Mouse (Mus musculus): ENCODE results near the gene Cldn9. TPM values are rescaled to one million over a fixed set of nuclear protein-coding genes. Genes with fewer than 3 reads are reported as not detected.

The Cldn9 gene
- polyA plus RNA-seq (2015; fragmentation: Nextera tagmentation; extraction: Ambion mirVana), result 1.0 and 3.0 TPM in 2 replicates

DNA sequence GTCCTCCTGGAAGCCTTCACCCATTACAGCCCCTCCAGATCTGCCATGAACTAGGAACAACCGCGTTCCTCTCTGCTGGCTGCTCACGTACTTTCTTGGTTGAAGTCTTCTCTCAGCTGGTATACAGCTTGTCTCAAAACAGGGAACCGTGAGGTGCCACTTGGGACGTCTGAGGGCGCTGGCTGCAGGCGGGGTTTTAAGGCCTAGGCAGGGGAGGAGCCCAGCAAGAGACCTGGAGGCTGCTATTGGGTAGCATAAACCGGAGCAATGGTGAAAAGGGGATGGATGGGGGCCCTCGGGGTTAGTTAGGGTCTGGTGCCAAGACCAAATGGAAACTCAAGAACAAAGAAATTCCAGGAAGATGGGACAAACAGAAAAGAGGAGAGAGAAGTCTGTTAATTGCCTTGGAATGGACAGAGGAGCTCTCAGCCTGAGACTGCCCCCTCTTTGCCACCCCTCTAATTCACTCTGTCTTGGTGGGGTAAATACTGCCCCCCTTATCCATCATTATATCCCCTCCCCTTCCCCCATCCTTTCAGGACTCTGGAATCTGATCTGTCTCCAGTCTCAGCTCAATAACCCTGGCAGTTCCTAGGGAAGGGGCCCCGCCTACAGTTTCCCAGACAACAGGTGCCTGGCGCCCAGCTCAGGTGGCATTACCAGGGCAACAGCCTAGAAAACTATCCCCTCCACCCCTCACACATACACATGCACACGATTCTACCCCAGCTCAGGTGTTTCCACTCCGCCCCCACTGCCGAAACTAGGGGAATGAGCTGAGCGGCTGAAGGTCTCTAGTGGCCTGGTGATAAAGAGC, at the start of gene Cldn9:
TSS of gene Cldn9 (minus strand) at position 171 of the 817 bp plus-strand sequence.

DNA sequence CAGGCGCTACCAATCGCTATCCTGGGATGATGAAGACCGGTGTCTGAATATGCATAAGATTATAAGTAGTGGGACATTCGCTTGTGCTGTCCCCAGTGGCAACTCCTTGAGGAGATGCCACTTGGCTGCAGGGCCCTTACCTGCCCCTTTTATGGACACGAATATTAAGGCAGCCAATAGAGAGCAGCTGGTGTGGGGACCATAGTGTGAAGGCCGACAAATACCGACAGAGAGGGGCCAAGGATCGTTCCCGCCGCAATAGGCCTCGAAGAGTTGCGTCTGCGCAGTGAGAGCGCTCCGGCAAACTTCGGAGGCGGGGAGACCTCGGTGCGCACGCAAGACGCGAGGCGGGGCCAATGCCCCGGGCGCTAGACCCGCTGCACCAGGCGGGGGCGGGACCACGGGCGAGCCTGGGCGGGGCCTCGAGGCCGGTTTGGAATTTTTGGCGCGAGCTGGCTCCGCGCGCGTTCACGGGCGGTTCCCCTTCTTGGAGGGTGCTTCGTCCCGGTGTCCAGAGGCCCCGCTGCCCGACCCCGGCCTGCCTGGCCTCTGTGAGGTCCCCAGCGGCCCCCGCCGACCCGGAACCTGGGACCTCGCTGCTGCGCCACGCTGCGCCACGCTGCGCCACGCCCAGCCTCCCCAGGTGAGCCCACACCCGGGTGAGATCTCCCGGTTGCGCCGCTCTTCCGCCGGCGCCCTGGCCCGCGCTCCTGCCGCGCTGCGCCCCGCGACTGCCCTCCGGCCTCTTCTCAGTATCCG, 42.4 kb upstream of the Cldn9 start, which contains the start of gene Pkmyt1:
TSS of gene Pkmyt1 (plus strand) at position 338 of the 759 bp plus-strand sequence.

DNA sequence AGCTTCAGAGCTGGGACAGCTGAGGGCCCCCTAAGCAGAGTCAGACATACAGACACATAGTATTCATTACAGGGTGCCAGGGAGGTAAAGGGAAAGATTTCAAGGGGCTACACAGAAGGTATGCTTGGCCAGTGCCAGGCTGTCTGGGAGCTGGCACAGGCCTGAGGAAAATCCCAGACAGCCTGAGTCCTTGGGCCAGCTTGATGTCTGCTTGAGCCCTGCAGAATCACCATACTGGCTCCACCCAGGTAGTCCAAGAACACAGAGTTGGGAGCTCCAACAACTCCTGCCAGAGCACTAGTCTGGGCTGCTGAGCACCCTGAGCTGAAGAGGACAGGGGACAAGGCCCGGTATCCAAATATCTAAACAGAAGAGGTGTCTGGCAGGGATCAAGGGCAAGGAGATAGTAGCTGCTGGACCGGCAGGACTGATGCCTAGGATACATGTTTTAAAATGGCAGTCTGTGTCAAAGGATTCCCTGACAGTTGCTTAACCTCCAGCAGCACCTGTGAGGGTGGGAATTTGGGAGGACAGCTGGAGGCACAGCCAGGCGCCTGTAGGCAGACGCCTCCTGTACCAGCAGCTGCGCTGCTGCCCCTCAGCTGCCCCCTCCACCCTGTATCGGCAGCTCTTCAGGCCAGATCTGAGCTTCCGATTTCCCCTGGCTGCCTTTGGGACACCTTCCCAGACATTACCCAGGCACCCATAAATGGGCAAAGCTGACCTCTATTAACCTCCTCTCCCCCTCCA, 38.7 kb upstream of the Cldn9 start, which contains the start of gene 1520401A03Rik:
TSS of gene 1520401A03Rik (minus strand) at position 408 of the 750 bp plus-strand sequence.

DNA sequence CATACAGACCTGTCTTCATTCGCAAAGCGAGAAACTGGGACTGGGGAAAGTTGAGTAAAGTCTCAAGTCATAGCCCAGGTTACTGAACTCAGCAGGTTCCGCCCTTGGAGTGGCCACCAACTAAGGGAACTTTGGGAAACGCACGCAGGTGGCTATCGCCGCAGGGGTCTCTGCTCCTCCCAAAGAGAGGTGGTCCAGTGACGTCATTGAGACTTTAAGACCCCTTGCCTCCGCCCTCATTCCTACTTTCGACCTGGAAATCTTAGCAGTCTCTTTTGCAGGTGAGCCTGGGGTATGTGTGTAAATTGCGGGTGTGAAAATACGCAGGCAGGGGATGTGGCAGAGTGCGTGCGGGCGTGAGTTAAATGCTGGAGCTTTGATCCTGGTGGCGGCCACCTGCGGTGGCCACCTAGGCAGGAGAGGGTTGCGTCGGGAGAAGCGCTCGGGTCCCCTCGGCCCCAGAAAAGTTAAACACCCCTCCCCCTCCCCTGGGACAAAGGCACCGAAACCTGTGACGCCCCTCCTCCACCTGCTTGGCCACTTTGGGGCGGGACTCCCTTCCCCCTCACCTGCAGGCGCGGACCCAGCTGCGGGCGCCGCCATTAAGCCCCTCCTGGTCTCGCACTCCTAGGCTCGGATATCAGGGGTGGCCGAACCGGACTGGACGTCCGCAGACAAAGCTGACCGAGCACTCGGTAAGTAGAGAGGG, 4.5 kb downstream of the Cldn9 start, which contains the start of gene Cldn6:
TSS of gene Cldn6 (plus strand) at position 123 of the 709 bp plus-strand sequence.

DNA sequence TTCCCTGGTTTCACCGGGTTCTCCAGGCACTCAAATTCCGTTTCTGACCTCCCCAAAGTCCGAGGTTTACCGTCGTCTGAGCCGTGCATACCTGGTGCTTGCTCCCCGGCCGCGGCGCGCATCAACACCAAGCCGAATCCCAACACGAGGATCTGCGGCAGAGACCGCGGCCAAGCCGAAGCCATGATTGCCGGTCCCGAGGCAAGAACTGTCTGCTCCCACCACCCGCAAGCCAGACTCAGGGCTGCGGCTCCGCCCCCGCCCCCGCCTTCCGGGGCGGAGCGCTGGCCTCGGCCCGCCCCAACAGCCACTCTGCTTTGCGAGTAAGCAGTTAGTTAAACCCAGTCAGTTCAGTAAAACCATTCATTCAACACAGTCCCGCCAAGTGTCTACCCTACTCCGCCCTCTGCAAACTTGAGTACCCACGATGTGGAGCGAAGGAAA, 6.6 kb downstream of the Cldn9 start, which contains the start of gene Tnfrsf12a:
TSS of gene Tnfrsf12a (minus strand) at position 233 of the 444 bp plus-strand sequence.

DNA sequence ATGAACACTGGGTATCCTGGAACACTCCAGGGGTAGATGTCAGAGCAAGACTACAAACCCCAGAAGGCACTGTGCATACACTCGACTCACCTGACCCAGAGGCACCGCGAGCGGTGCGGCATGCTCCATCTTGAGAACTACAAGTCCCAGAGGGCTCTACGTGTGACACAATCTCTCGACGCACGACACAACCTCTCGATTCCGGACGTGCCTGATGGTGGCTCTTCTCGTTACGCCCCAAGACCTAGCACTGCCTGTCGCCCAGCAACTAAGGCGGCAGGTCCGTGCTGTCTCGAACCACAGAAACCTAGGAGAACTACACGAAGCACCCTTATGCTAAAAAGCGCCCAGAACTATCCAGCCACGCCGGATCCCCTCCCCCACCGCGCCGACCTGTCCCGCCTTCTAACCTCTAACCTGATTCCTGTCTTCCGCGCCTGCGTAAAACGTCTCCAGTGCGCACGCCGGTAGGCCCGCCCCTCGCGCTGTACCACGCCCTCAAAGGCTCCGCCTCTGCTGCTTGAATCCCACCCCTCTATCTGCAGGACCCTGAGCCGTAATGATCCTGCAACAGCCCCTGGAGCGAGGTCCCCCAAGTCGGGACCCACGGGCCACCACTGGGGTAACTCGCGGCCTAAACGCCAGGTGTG, 10.3 kb downstream of the Cldn9 start, which contains the start of the genes Hcfc1r1 and Thoc6:
TSS of gene Hcfc1r1 (plus strand) at position 173 of the 650 bp plus-strand sequence.
TSS of gene Thoc6 (minus strand) at position 459 of the 650 bp plus-strand sequence.

DNA sequence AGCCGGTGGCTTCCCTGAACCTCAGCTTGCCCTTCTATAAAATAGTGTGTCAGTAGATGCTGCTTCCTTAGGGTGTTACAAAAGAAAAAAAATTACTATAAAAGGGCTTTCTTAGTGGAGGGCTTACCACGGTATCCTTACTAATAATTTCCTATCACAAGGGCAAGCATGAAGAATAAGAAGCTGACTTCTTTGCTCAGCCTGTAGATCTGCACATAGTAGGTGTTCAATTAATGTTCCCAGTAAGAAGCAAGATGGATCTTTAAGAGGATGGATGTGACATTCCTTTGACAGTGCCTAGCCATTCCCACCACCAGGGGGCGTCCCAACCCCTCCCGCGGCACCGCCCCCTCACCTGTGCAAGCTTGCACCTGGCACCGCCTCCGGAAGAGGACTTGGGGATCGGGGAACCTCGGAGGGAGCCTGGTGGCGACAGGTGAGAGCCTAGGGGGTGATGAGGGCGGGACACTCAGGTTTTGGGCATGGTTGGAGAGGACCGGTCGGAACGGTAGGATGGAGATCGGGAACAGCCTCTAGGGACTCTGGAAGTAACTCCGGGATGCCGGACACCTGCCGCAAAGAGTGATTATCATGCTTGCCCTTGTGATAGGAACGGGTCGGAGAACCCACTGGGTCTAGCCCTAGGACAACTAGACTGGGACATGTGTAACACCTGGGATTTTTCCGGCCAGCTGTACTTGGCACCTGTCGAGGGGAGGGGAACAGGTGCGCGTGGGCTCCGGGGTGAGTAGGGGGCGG, 23.5 kb downstream of the Cldn9 start, which contains the start of gene Bicdl2:
TSS of gene Bicdl2 (plus strand) at position 390 of the 759 bp plus-strand sequence.

DNA sequence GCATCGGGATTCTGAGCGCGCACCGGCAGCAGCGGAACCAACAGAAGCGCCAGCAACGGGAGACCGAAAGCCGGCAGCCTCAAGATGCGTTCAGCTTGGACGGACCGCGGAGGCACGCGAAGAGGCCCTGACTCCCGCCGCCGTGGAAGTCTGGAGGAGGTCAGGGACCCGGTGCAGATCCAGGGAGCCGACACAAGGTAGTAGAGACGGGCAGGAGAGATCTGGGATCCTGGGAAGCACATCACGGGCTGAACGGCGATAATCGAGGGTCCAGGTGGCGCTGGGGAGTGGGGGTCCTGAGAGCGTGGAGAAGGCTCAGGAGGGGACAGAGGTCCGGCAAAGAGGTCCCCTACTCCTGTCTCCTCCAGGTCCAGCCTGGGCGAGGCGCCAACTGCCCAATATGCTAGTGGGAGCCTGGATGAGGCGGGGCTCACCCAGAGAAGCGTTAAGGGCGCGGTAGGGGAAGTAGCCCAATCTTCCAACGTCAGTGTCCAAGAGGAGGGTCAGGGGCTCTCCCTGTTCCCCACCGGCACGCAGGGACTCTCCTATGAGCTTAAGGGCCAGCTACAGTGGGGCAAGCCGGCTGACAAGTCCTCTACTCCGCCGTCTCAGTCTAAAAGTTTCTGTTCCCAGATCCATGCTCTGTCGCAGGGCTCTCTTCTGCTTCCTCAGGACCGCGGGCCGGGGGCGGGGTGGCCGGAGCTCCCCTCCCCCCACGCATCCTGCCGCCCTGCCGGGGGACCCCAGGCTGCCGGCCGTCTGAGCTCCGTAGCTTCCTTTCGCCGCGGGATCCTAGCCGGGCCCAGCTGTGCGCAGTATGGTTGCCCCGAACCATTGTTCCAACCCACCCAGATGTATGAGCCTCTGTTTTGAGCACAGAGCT, 39.0 kb downstream of the Cldn9 start, which contains the start of gene Mmp25:
TSS of gene Mmp25 (minus strand) at position 665 of the 883 bp plus-strand sequence.

Other genes starting within 250 kb of the Cldn9 start
- not detected in 2 replicates for gene Vmn2r117, start 204.3 kb downstream of the Cldn9 start, polyA plus RNA-seq (2015; fragmentation: Nextera tagmentation; extraction: Ambion mirVana)
- 13.5 and 13.7 TPM in 2 replicates for gene Zfp213, start 119.8 kb downstream of the Cldn9 start, polyA plus RNA-seq (2015; fragmentation: Nextera tagmentation; extraction: Ambion mirVana)
- gene Zfp13, start 84.5 kb downstream of the Cldn9 start, polyA plus RNA-seq (2015; fragmentation: Nextera tagmentation; extraction: Ambion mirVana), result 10.3 and 13.2 TPM in 2 replicates
- gene Zscan10, start 83.2 kb downstream of the Cldn9 start, polyA plus RNA-seq (2015; fragmentation: Nextera tagmentation; extraction: Ambion mirVana), result not detected in 2 replicates
- 0.25 and 0.30 TPM in 2 replicates for gene Mmp25, start 38.7 kb downstream of the Cldn9 start, polyA plus RNA-seq (2015; fragmentation: Nextera tagmentation; extraction: Ambion mirVana)
- 0.30 TPM in 1 of 2 replicates, not detected in the other for gene Bicdl2, start 23.5 kb downstream of the Cldn9 start, polyA plus RNA-seq (2015; fragmentation: Nextera tagmentation; extraction: Ambion mirVana)
- 122 and 166 TPM in 2 replicates for gene Hcfc1r1, start 10.4 kb downstream of the Cldn9 start, polyA plus RNA-seq (2015; fragmentation: Nextera tagmentation; extraction: Ambion mirVana)
- gene Thoc6, start 10.1 kb downstream of the Cldn9 start, polyA plus RNA-seq (2015; fragmentation: Nextera tagmentation; extraction: Ambion mirVana), result 19.0 and 25.0 TPM in 2 replicates
- gene Tnfrsf12a, start 6.6 kb downstream of the Cldn9 start, polyA plus RNA-seq (2015; fragmentation: Nextera tagmentation; extraction: Ambion mirVana), result 61.5 and 84.3 TPM in 2 replicates
- gene Cldn6, start 4.8 kb downstream of the Cldn9 start, polyA plus RNA-seq (2015; fragmentation: Nextera tagmentation; extraction: Ambion mirVana), result 0.36 and 3.4 TPM in 2 replicates
- 1.2 and 3.5 TPM in 2 replicates for gene 1520401A03Rik, start 38.8 kb upstream of the Cldn9 start, polyA plus RNA-seq (2015; fragmentation: Nextera tagmentation; extraction: Ambion mirVana)
- 12.8 and 16.6 TPM in 2 replicates for gene Pkmyt1, start 42.3 kb upstream of the Cldn9 start, polyA plus RNA-seq (2015; fragmentation: Nextera tagmentation; extraction: Ambion mirVana)
- gene Paqr4, start 56.8 kb upstream of the Cldn9 start, polyA plus RNA-seq (2015; fragmentation: Nextera tagmentation; extraction: Ambion mirVana), result 17.0 and 21.6 TPM in 2 replicates
- gene Kremen2, start 61.8 kb upstream of the Cldn9 start, polyA plus RNA-seq (2015; fragmentation: Nextera tagmentation; extraction: Ambion mirVana), result 0.19 and 0.54 TPM in 2 replicates
- gene Flywch1, start 87.6 kb upstream of the Cldn9 start, polyA plus RNA-seq (2015; fragmentation: Nextera tagmentation; extraction: Ambion mirVana), result 51.5 and 54.6 TPM in 2 replicates
- 28.8 and 51.4 TPM in 2 replicates for gene Flywch2, start 102.1 kb upstream of the Cldn9 start, polyA plus RNA-seq (2015; fragmentation: Nextera tagmentation; extraction: Ambion mirVana)
- gene Srrm2, start 106.5 kb upstream of the Cldn9 start, polyA plus RNA-seq (2015; fragmentation: Nextera tagmentation; extraction: Ambion mirVana), result 291 and 447 TPM in 2 replicates
- 1,156 and 1,274 TPM in 2 replicates for gene Elob, start 145.1 kb upstream of the Cldn9 start, polyA plus RNA-seq (2015; fragmentation: Nextera tagmentation; extraction: Ambion mirVana)
- gene Prss33, start 152.0 kb upstream of the Cldn9 start, polyA plus RNA-seq (2015; fragmentation: Nextera tagmentation; extraction: Ambion mirVana), result not detected in 2 replicates
- gene Prss32, start 159.8 kb upstream of the Cldn9 start, polyA plus RNA-seq (2015; fragmentation: Nextera tagmentation; extraction: Ambion mirVana), result not detected in 2 replicates
- 0.52 and 0.57 TPM in 2 replicates for gene Prss41, start 160.1 kb upstream of the Cldn9 start, polyA plus RNA-seq (2015; fragmentation: Nextera tagmentation; extraction: Ambion mirVana)
- not detected in 2 replicates for gene Prss21, start 184.0 kb upstream of the Cldn9 start, polyA plus RNA-seq (2015; fragmentation: Nextera tagmentation; extraction: Ambion mirVana)
- gene Dcpp1, start 196.8 kb upstream of the Cldn9 start, polyA plus RNA-seq (2015; fragmentation: Nextera tagmentation; extraction: Ambion mirVana), result not detected in 2 replicates
- gene Dcpp2, start 196.9 kb upstream of the Cldn9 start, polyA plus RNA-seq (2015; fragmentation: Nextera tagmentation; extraction: Ambion mirVana), result not detected in 2 replicates
- not detected in 2 replicates for gene Dcpp3, start 233.4 kb upstream of the Cldn9 start, polyA plus RNA-seq (2015; fragmentation: Nextera tagmentation; extraction: Ambion mirVana)

All from adrenal gland, postnatal 0 days (tissue).